Mouse (Mus musculus) cerebellum, adult 2 months (tissue): ENCODE measurements around the gene Stmn3.

ENCODE experiments used
- CTCF ChIP-seq: fragments of 200-500 bp; IDR thresholded peaks from 2 replicates; pipeline ENCODE4 v1.5.1; 2011; ENCODE audit warnings: low read depth, mild to moderate bottlenecking, control low read depth, low read length, moderate library complexity, borderline replicate concordance; ENCODE audit not compliant: insufficient read depth
- POLR2A ChIP-seq: fragments of 200-500 bp; IDR thresholded peaks from 2 replicates; pipeline ENCODE4 v1.6.1; 2011; ENCODE audit warnings: low read length, control low read depth, borderline replicate concordance; ENCODE audit not compliant: insufficient read depth

DNA sequence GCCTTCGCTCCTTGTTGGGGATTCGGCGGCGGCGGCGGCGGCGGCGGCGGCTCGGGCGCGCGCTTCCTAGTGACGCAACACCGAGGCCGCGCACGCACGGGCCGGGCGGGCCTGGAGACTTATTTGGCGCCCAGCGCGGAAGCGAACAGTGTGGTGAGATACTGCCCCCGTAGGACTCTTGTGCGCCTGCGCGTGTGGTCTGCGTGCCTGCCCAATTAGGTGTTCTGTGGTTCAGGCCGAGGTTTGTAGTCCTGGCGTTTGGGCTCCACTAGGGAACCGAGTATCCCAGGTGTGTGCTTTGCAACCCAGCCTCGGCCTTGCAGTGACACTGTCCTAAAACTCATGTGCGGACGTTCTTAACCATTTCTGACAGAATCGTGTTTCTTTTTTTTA, 26.3 kb downstream of the Stmn3 start, which contains the start of gene Gmeb2:
- TF ChIP-seq CTCF (peak; percentile 50; the same call in 1 of the 2 replicates), POLR2A (peak; percentile 44; the same call in 1 of the 2 replicates)
